Mouse (Mus musculus): ENCODE measurements around the gene Tmco5b. TPM values are rescaled to one million over a fixed set of nuclear protein-coding genes. Genes with fewer than 3 reads are reported as not detected.

Gene Tmco5b
- total RNA-seq (2023): not detected

GRCm38 (mm10) chr2:113285432-113285831 is at the start of gene Tmco5b:
Gene Tmco5b (plus strand): TSS chr2:113285732.

Other genes starting within 250 kb of the Tmco5b start
- gene Ryr3, start 68.6 kb upstream of the Tmco5b start, total RNA-seq (2023): 0.09 TPM
- 2.9 TPM for gene Fmn1, start 42.0 kb downstream of the Tmco5b start, total RNA-seq (2023)

Measured in CD4-positive naive resting alpha-beta T cell, adult 76 days (primary cell).